Mouse (Mus musculus) hindbrain, embryonic 15.5 days (tissue): ENCODE measurements around the gene Ccdc106. TPM values are rescaled to one million over a fixed set of nuclear protein-coding genes. Genes with fewer than 3 reads are reported as not detected.

Experiments
- ATAC-seq: fragments of 200-750 bp; cut with Nextera tagmentation; 2 replicates; pipeline ENCODE4 v1.8.0; 2017; ENCODE audit warnings: low read depth, moderate number of reproducible peaks, moderate TSS enrichment; ENCODE audit not compliant: low FRiP score
- H3K27ac ChIP-seq: fragments of 300-500 bp; sonication (generic); replicated peaks from 2 replicates; pipeline ENCODE4 v1.5.1; 2015; ENCODE audit warnings: mild to moderate bottlenecking, inconsistent platforms
- H3K27me3 ChIP-seq: fragments of 300-500 bp; sonication (generic); 2 replicates; pipeline ENCODE4 v1.6.1; 2015; ENCODE audit warnings: control low read depth, inconsistent platforms
- H3K36me3 ChIP-seq: fragments of 300-500 bp; sonication (generic); 2 replicates; pipeline ENCODE4 v1.6.1; 2015; ENCODE audit warnings: control low read depth, inconsistent platforms
- H3K4me1 ChIP-seq: fragments of 300-500 bp; sonication (generic); replicated peaks from 2 replicates; pipeline ENCODE4 v1.6.1; 2015; ENCODE audit warnings: control low read depth, inconsistent platforms
- H3K4me2 ChIP-seq: fragments of 300-500 bp; sonication (generic); 2 replicates; pipeline ENCODE4 v1.6.1; 2015; ENCODE audit warnings: moderate library complexity, mild to moderate bottlenecking, inconsistent platforms
- H3K4me3 ChIP-seq: fragments of 300-500 bp; sonication (generic); 2 replicates; pipeline ENCODE4 v1.5.1; 2015; ENCODE audit warnings: mild to moderate bottlenecking, inconsistent platforms
- H3K9ac ChIP-seq: fragments of 300-500 bp; sonication (generic); 2 replicates; pipeline ENCODE4 v1.6.1; 2015; ENCODE audit warnings: inconsistent platforms
- H3K9me3 ChIP-seq: fragments of 300-500 bp; sonication (generic); 2 replicates; pipeline ENCODE4 v1.6.1; 2016; ENCODE audit warnings: control low read depth, inconsistent platforms
- WGBS: fragments of 180-500 bp; shearing (Covaris S2); methylation state at CpG from one replicate; pipeline ENCODE4 v1.1.7; 2015; 5-methylcytosine and 5-hydroxymethylcytosine counted together
- polyA plus RNA-seq: library from polyadenylated mRNA; unstranded; fragments of >200 nt; fragmentation: Nextera tagmentation; extraction: Ambion mirVana; gene quantifications from 2 replicates; pipeline ENCODE4 v1.2.1, GENCODE M21; 2015

Gene Ccdc106
- polyA plus RNA-seq, 1 experiment from 2014 or later, result 65.2 TPM

- WGBS, result 2% methylated on average over 50 of the region's 55 CpGs
- H3K4me2 ChIP-seq, result peak overlapping the region; percentile 60
- H3K27me3 ChIP-seq, result peaks cover 28% of the 10 kb centered on the region
- peaks cover 84% of the 10 kb centered on the region for H3K4me1 ChIP-seq
- H3K27ac ChIP-seq, result peak overlapping the region; percentile 78
- H3K36me3 ChIP-seq, result no peaks in the 10 kb centered on the region
- peak overlapping the region; percentile 49 for H3K4me3 ChIP-seq
- peak overlapping the region; percentile 56 for H3K9ac ChIP-seq
- H3K9me3 ChIP-seq, result no peaks in the 10 kb centered on the region
- ATAC-seq, result peak; percentile 21
These were observed 36.4 kb downstream of the Ccdc106 start for GRCm38 (mm10) chr7:5056651-5057263.

DNA sequence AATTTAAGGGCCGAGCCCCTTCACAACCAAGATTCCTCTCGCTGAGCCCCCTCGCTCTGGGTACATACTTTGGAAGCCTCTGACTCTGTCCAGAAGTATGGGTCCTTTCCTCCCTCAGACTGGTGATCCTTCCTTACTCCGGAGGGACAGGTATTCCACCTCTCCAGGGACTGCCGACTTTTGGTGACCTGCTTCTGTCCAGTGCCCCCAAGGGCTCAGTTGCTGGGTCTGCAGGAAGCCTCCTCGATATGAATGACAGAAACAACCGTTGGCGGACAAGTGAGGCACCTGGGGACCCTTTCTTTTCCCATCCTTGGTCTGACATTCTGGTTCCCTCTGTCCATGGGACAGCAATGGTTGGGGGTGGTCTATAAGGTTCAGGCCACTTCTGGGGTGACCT, 37.0 kb downstream of the Ccdc106 start:
- Histone ChIP-seq H3K4me3 (peak overlapping the region; percentile 49), H3K9ac (peak overlapping the region; percentile 56), H3K4me2 (peak overlapping the region; percentile 60), H3K9me3 (no peaks in the 10 kb centered on the region), H3K36me3 (no peaks in the 10 kb centered on the region), H3K27ac (peak overlapping the region; percentile 78), H3K4me1 (peaks cover 78% of the 10 kb centered on the region), H3K27me3 (peaks cover 28% of the 10 kb centered on the region)
- ATAC-seq, result no peak
- WGBS, result 23% methylated on average over 8 of the region's 8 CpGs

GRCm38 (mm10) chr7:5057804-5058203, 37.5 kb downstream of the Ccdc106 start:
- H3K36me3 ChIP-seq, result no peaks in the 10 kb centered on the region
- peaks cover 28% of the 10 kb centered on the region for H3K27me3 ChIP-seq
- no peaks in the 10 kb centered on the region for H3K9me3 ChIP-seq
- peaks cover 73% of the 10 kb centered on the region for H3K4me1 ChIP-seq
- H3K27ac ChIP-seq, result no peak overlapping the region
- H3K4me2 ChIP-seq, result peak overlapping the region; percentile 60
- peak overlapping the region; percentile 49 for H3K4me3 ChIP-seq
- WGBS, result 31% methylated on average over 11 of the region's 11 CpGs
- no peak for ATAC-seq
- H3K9ac ChIP-seq, result peak overlapping the region; percentile 56; the same call in 1 of the 2 replicates

DNA sequence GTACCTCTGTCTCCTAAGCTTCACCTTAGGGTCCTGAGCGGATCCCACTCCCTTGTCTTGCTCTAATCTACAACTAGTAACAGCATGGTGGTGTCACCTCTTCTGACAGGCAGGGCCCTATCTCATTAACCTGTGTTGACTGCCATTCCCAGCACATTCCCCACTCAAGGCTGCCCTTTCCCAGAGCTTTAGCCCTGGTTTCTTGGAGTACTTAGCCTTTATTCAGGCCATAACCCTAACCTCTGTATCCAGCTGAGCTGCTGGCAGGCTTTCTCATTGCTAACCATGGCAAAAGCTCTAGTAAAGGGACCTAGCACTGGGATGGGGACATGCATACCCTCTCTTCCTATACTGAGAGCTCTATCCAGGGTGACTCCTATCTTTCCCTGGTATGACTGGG, 38.3 kb downstream of the Ccdc106 start:
- H3K27me3 ChIP-seq, result peaks cover 25% of the 10 kb centered on the region
- H3K36me3 ChIP-seq, result no peaks in the 10 kb centered on the region

GRCm38 (mm10) chr7:5059421-5059820, 39.1 kb downstream of the Ccdc106 start:
- Histone ChIP-seq H3K4me2 (peak overlapping the region; percentile 84), H3K4me1 (peaks cover 71% of the 10 kb centered on the region), H3K27me3 (peaks cover 22% of the 10 kb centered on the region), H3K4me3 (no peak overlapping the region), H3K9ac (0 out of 2 replicates have a peak overlapping the region, but pooled peaks have one; percentile 72), H3K9me3 (no peaks in the 10 kb centered on the region), H3K27ac (peak overlapping the region; percentile 96), H3K36me3 (no peaks in the 10 kb centered on the region)
- no peak for ATAC-seq
- 93% methylated on average over 12 of the region's 12 CpGs for WGBS

More for the DNA sequence above, 38.3 kb downstream of the Ccdc106 start:
- no peak overlapping the region for H3K4me3 ChIP-seq
- no peaks in the 10 kb centered on the region for H3K9me3 ChIP-seq
- no peak overlapping the region for H3K4me2 ChIP-seq
- ATAC-seq, result no peak
- H3K9ac ChIP-seq, result no peak overlapping the region
- 78% methylated on average over 1 of the region's 1 CpGs for WGBS
- peaks cover 71% of the 10 kb centered on the region for H3K4me1 ChIP-seq
- no peak overlapping the region for H3K27ac ChIP-seq

- peak overlapping the region; percentile 96 for H3K27ac ChIP-seq
- peak overlapping the region; percentile 84 for H3K4me2 ChIP-seq
- H3K9me3 ChIP-seq, result no peaks in the 10 kb centered on the region
- no peak for ATAC-seq
- peaks cover 71% of the 10 kb centered on the region for H3K4me1 ChIP-seq
- H3K9ac ChIP-seq, result peak overlapping the region; percentile 72
- peaks cover 13% of the 10 kb centered on the region for H3K27me3 ChIP-seq
- peak overlapping the region; percentile 75 for H3K4me3 ChIP-seq
- 2% methylated on average over 27 of the region's 27 CpGs for WGBS
- H3K36me3 ChIP-seq, result no peaks in the 10 kb centered on the region
These were observed 39.9 kb downstream of the Ccdc106 start for GRCm38 (mm10) chr7:5060239-5060731.

GRCm38 (mm10) chr7:5060944-5061773, 40.8 kb downstream of the Ccdc106 start:
- Histone ChIP-seq H3K9me3 (no peaks in the 10 kb centered on the region), H3K4me1 (peaks cover 71% of the 10 kb centered on the region), H3K9ac (peak overlapping the region; percentile 72), H3K27me3 (peaks cover 5% of the 10 kb centered on the region; the same call in 1 of the 2 replicates), H3K27ac (peak overlapping the region; percentile 96), H3K4me3 (peak overlapping the region; percentile 75), H3K4me2 (peak overlapping the region; percentile 84), H3K36me3 (0 out of 2 replicates have a peak, but pooled peaks cover 5% of the 10 kb centered on the region)
- under 1% methylated on average over 60 of the region's 60 CpGs for WGBS
- peak; percentile 87 for ATAC-seq

GRCm38 (mm10) chr7:5061774-5062359, 41.5 kb downstream of the Ccdc106 start, which contains the start of gene U2af2:
U2af2 (plus strand) TSS chr7:5062143.
- ATAC-seq, result peak; percentile 75
- peak within 1 kb of the TSS; percentile 72 for H3K9ac ChIP-seq
- no peaks in the 10 kb centered on the region for H3K9me3 ChIP-seq
- peaks cover 4% of the 10 kb centered on the region; the same call in 1 of the 2 replicates for H3K27me3 ChIP-seq
- H3K4me2 ChIP-seq, result peak within 1 kb of the TSS; percentile 84
- WGBS, result under 1% methylated on average over 64 of the region's 65 CpGs
- H3K27ac ChIP-seq, result peak within 1 kb of the TSS; percentile 96
- H3K4me3 ChIP-seq, result peak within 1 kb of the TSS; percentile 75
- H3K4me1 ChIP-seq, result peaks cover 76% of the 10 kb centered on the region
- H3K36me3 ChIP-seq, result 0 out of 2 replicates have a peak, but pooled peaks cover 5% of the 10 kb centered on the region

GRCm38 (mm10) chr7:5062360-5063001, 42.1 kb downstream of the Ccdc106 start:
- peak overlapping the region; percentile 96 for H3K27ac ChIP-seq
- H3K36me3 ChIP-seq, result peaks cover 8% of the 10 kb centered on the region; the same call in 1 of the 2 replicates
- H3K4me1 ChIP-seq, result peaks cover 70% of the 10 kb centered on the region
- 1% methylated on average over 49 of the region's 51 CpGs for WGBS
- peaks cover 4% of the 10 kb centered on the region; the same call in 1 of the 2 replicates for H3K27me3 ChIP-seq
- peak; percentile 52 for ATAC-seq
- peak overlapping the region; percentile 84 for H3K4me2 ChIP-seq
- peak overlapping the region; percentile 75 for H3K4me3 ChIP-seq
- peak overlapping the region; percentile 66 for H3K9ac ChIP-seq
- no peaks in the 10 kb centered on the region for H3K9me3 ChIP-seq

DNA sequence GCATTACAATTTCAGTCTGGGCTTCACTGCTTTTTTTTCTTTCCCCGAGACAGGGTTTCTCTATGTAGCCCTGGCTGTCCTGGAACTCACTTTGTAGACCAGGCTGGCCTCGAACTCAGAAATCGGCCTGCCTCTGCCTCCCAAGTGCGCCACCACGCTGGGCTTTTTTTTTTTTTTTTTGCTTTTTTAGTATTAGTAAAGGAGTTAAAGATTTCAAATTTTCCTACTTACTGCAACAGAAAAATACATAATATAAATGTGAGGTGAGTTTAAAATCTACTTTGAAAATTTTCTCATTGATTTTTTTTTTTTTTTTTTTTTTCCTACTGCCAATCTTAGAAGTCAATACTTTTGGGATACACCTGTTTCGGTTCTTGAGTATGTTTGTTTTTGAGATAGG, 44.5 kb downstream of the Ccdc106 start:
- no peak overlapping the region for H3K4me3 ChIP-seq
- no peak for ATAC-seq
- 98% methylated on average over 6 of the region's 6 CpGs for WGBS
- H3K36me3 ChIP-seq, result peaks cover 31% of the 10 kb centered on the region
- H3K27ac ChIP-seq, result no peak overlapping the region
- peaks cover 46% of the 10 kb centered on the region for H3K4me1 ChIP-seq
- no peak overlapping the region for H3K9ac ChIP-seq
- H3K27me3 ChIP-seq, result no peaks in the 10 kb centered on the region
- no peaks in the 10 kb centered on the region for H3K9me3 ChIP-seq
- no peak overlapping the region for H3K4me2 ChIP-seq

DNA sequence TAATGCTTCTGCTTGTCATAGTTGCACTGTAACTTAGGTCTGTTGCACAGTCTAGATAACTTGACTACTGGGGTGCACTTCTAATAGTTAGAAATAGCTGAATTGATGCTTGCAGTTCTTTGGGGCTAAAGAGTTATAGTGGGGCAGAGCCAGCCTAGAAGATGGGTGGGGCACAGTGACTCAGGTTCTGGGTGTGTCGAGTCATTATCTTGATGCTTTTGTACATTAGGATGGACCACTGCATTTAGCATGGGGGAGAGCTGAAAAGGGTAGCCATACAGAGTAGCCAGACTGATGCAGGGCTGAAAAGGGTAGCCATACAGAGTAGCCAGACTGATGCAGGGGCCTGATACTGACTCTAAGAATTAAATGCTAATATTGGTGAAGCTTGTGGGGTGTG, 53.2 kb downstream of the Ccdc106 start:
- Histone ChIP-seq H3K4me3 (no peak overlapping the region), H3K27me3 (no peaks in the 10 kb centered on the region), H3K4me2 (no peak overlapping the region), H3K9ac (no peak overlapping the region), H3K4me1 (no peaks in the 10 kb centered on the region), H3K27ac (no peak overlapping the region), H3K36me3 (peaks cover 88% of the 10 kb centered on the region), H3K9me3 (no peaks in the 10 kb centered on the region)
- no peak for ATAC-seq
- 78% methylated on average over 1 of the region's 1 CpGs for WGBS
